Mouse (Mus musculus) MN1 (cell line): ENCODE results near the gene Flot2.

Source experiments
- DNase-seq: peaks from one replicate; pipeline ENCODE4 v3.0.0-alpha.2; 2016; ENCODE audit warnings: low spot score

Gene Flot2

GRCm38 (mm10) chr11:78062563-78062962, 24.8 kb downstream of the Flot2 start:
- DNase-seq, result no peak

- DNase-seq, result no peak
Measured at GRCm38 (mm10) chr11:78065906-78066305, 28.2 kb downstream of the Flot2 start.

- DNase-seq, result no peak
Measured at GRCm38 (mm10) chr11:78066641-78067040, 28.9 kb downstream of the Flot2 start.

GRCm38 (mm10) chr11:78067566-78067965, 29.8 kb downstream of the Flot2 start:
- DNase-seq, result no peak

- DNase-seq, result no peak
Measured at GRCm38 (mm10) chr11:78069130-78069529, 31.4 kb downstream of the Flot2 start.

GRCm38 (mm10) chr11:78069646-78070045, 31.9 kb downstream of the Flot2 start:
- no peak for DNase-seq

- DNase-seq, result no peak
Measured at GRCm38 (mm10) chr11:78071938-78072337, 34.2 kb downstream of the Flot2 start.

- no peak for DNase-seq
Measured at GRCm38 (mm10) chr11:78072425-78073130, 34.8 kb downstream of the Flot2 start.

- no peak for DNase-seq
Measured at GRCm38 (mm10) chr11:78073577-78074276, 36.0 kb downstream of the Flot2 start.

- DNase-seq, result no peak
Measured at GRCm38 (mm10) chr11:78074277-78074652, 36.5 kb downstream of the Flot2 start.

- no peak for DNase-seq
Measured at GRCm38 (mm10) chr11:78074666-78075065, 36.9 kb downstream of the Flot2 start.

GRCm38 (mm10) chr11:78079961-78080921, 42.5 kb downstream of the Flot2 start, which contains the start of gene Eral1:
TSS of gene Eral1 (minus strand) at chr11:78080383.
- peak; percentile 83 for DNase-seq

GRCm38 (mm10) chr11:78083595-78083994, 45.9 kb downstream of the Flot2 start:
- no peak for DNase-seq

- DNase-seq, result no peak
Measured at GRCm38 (mm10) chr11:78086925-78087479, 49.3 kb downstream of the Flot2 start.

GRCm38 (mm10) chr11:78087756-78088281, 50.1 kb downstream of the Flot2 start:
- DNase-seq, result no peak

GRCm38 (mm10) chr11:78094137-78094503, 56.4 kb downstream of the Flot2 start:
- DNase-seq, result no peak

GRCm38 (mm10) chr11:78094504-78095143, 56.9 kb downstream of the Flot2 start, which contains the start of gene Fam222b:
TSS of gene Fam222b (plus strand) at chr11:78094660.
- DNase-seq, result peak; percentile 92

GRCm38 (mm10) chr11:78095144-78095516, 57.4 kb downstream of the Flot2 start:
- DNase-seq, result no peak

- no peak for DNase-seq
Measured at GRCm38 (mm10) chr11:78097077-78097476, 59.3 kb downstream of the Flot2 start.

GRCm38 (mm10) chr11:78100746-78101145, 63.0 kb downstream of the Flot2 start:
- DNase-seq, result no peak

- no peak for DNase-seq
Measured at GRCm38 (mm10) chr11:78102142-78102541, 64.4 kb downstream of the Flot2 start.
